Mouse (Mus musculus): ENCODE results near the gene Prr14. TPM values are rescaled to one million over a fixed set of nuclear protein-coding genes. Genes with fewer than 3 reads are reported as not detected.
"Not testable (repeated sequence)": the region's sequence is repeated elsewhere in the genome, so short reads cannot be mapped to it uniquely, and the experiment has no call there.

Prr14 gene
- polyA plus RNA-seq, 1 experiment from 2014 or later = 40.5 TPM

DNA sequence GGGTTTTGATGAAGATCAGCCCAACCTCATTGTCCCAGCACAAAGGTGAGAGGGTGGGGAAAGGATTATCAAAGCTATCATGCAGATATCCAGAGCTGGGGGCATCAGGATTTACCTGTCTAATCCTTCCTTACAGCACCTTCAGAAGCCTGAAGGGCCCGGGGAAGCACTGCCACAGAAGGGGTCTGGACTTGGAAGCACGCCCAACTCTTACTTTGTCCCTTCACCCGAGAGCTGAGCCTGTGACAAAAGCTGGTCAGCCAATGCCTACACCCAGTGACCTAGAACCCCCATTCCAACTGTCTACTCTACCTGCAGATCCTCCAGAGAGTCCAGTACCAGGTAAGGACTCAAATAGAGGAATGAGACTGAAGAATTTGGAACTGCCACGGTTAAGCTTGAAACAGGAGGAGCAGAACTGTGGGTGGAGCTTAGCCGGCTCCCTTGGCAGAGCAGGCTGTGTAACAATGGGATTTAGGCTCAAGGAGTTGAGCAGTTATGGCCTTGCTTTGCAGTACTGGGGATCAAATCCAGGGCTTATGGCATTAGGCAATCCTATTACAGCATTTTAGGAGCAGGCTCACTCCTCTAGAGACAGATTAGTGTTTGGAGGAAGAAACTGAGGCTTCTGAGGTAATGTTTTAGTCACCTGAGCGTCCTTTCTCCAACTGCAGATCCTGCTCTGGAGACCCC, 15.1 kb downstream of the Prr14 start:
- Histone ChIP-seq H3K9me3 (no peaks in the 10 kb centered on the region), H3K4me1 (peaks cover 23% of the 10 kb centered on the region), H3K9ac (no peak overlapping the region), H3K27ac (no peak overlapping the region), H3K4me2 (no peak overlapping the region), H3K36me3 (replicated peaks) (peaks cover 31% of the 10 kb centered on the region), H3K27me3 (replicated peaks) (no peaks in the 10 kb centered on the region), H3K4me3 (no peak overlapping the region)
- WGBS = 74% methylated on average over 6 of the region's 6 CpGs
- no peak for ATAC-seq (replicated peaks)

- no peaks in the 10 kb centered on the region for H3K27me3 ChIP-seq (replicated peaks)
- ATAC-seq (replicated peaks) = no peak
- H3K36me3 ChIP-seq (replicated peaks) = peaks cover 31% of the 10 kb centered on the region
- WGBS = 93% methylated on average over 11 of the region's 11 CpGs
- H3K27ac ChIP-seq = no peak overlapping the region
- H3K4me3 ChIP-seq = no peak overlapping the region
- H3K4me2 ChIP-seq = no peak overlapping the region
- H3K9ac ChIP-seq = no peak overlapping the region
- H3K9me3 ChIP-seq = no peaks in the 10 kb centered on the region
- peaks cover 24% of the 10 kb centered on the region for H3K4me1 ChIP-seq
Measured at GRCm38 (mm10) chr7:127475186-127475740, 15.9 kb downstream of the Prr14 start.

- 95% methylated on average over 11 of the region's 11 CpGs for WGBS
- H3K9ac ChIP-seq = no peak overlapping the region
- no peaks in the 10 kb centered on the region for H3K9me3 ChIP-seq
- no peak overlapping the region for H3K27ac ChIP-seq
- no peak overlapping the region for H3K4me3 ChIP-seq
- no peaks in the 10 kb centered on the region for H3K27me3 ChIP-seq (replicated peaks)
- no peak for ATAC-seq (replicated peaks)
- peaks cover 35% of the 10 kb centered on the region for H3K4me1 ChIP-seq
- peaks cover 31% of the 10 kb centered on the region for H3K36me3 ChIP-seq (replicated peaks)
- H3K4me2 ChIP-seq = no peak overlapping the region
Measured at GRCm38 (mm10) chr7:127476336-127476735, 16.9 kb downstream of the Prr14 start.

GRCm38 (mm10) chr7:127476855-127477254, 17.4 kb downstream of the Prr14 start:
- Histone ChIP-seq H3K9me3 (no peaks in the 10 kb centered on the region), H3K9ac (peak overlapping the region; percentile 93; the same call in 1 of the 2 replicates)
- 85% methylated on average over 4 of the region's 4 CpGs for WGBS

GRCm38 (mm10) chr7:127477687-127478634, 18.6 kb downstream of the Prr14 start:
- Histone ChIP-seq H3K4me3 (peak overlapping the region; percentile 86), H3K36me3 (replicated peaks) (peaks cover 39% of the 10 kb centered on the region), H3K4me1 (peaks cover 28% of the 10 kb centered on the region), H3K27me3 (replicated peaks) (no peaks in the 10 kb centered on the region), H3K9me3 (no peaks in the 10 kb centered on the region), H3K4me2 (peak overlapping the region; percentile 94), H3K27ac (peak overlapping the region; percentile 96), H3K9ac (peak overlapping the region; percentile 93)
- ATAC-seq (replicated peaks) = peak; percentile 93
- under 1% methylated on average over 50 of the region's 50 CpGs for WGBS

More at GRCm38 (mm10) chr7:127476855-127477254, 17.4 kb downstream of the Prr14 start:
- Histone ChIP-seq H3K27me3 (replicated peaks) (no peaks in the 10 kb centered on the region), H3K27ac (peak overlapping the region; percentile 96), H3K36me3 (replicated peaks) (peaks cover 31% of the 10 kb centered on the region), H3K4me2 (peak overlapping the region; percentile 94), H3K4me1 (peaks cover 36% of the 10 kb centered on the region), H3K4me3 (peak overlapping the region; percentile 86)
- no peak for ATAC-seq (replicated peaks)

- Histone ChIP-seq H3K27ac (peak within 1 kb of the TSS; percentile 96), H3K9me3 (no peaks in the 10 kb centered on the region), H3K27me3 (replicated peaks) (no peaks in the 10 kb centered on the region), H3K9ac (peak within 1 kb of the TSS; percentile 93), H3K4me2 (peak within 1 kb of the TSS; percentile 94), H3K36me3 (replicated peaks) (peaks cover 42% of the 10 kb centered on the region), H3K4me1 (peaks cover 28% of the 10 kb centered on the region), H3K4me3 (peak within 1 kb of the TSS; percentile 86)
- WGBS = under 1% methylated on average over 61 of the region's 62 CpGs
- peak; percentile 86 for ATAC-seq (replicated peaks)
Measured at GRCm38 (mm10) chr7:127478635-127479317, 19.4 kb downstream of the Prr14 start, which contains the start of gene Fbrs. TSS of gene Fbrs (plus strand) at chr7:127479199.

DNA sequence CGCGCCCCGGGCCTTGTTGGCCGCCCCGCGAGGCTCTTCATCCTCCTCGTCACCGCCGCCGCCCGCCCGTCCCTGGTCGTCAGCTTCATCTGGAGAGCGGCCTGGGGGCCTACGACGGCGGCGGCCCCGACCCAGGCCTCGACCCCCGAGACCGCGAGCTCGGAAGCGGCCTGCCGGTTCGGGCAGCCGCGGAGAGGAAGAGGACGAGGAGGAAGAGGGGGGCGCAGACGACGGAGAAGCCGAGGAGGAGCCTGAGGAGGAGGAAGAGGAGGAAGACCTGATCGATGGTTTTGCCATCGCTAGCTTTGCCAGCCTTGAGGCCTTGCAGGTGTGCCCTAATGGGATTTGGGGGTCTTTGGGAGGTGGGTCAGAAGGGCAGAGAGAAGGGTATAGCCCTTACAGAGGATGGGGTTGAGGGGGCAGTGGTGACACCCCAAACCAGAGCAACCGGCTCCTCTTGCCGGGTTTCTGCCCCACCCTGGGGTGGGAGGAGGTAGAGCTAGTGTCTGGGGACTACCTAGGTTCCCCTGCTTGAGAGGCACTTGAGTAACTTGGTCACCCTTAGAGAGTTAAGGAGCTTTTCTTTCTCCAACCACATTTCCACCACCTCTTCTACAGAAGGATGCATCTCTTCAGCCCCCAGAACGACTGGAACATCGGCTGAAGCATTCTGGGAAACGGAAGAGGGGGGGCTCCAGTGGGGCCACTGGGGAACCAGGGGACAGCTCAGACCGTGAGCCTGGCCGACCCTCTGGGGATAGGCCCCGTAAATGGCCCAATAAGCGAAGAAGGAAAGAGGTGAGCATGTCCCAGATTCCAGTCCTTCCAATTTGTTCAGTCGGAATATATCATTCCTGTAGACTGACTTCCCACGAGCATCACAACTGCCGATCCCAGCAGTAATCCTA, 20.2 kb downstream of the Prr14 start:
- peaks cover 28% of the 10 kb centered on the region for H3K4me1 ChIP-seq
- peaks cover 40% of the 10 kb centered on the region for H3K36me3 ChIP-seq (replicated peaks)
- H3K9me3 ChIP-seq = no peaks in the 10 kb centered on the region
- peak overlapping the region; percentile 94 for H3K4me2 ChIP-seq
- peak overlapping the region; percentile 93 for H3K9ac ChIP-seq
- peak overlapping the region; percentile 86 for H3K4me3 ChIP-seq
- peak overlapping the region; percentile 96 for H3K27ac ChIP-seq
- no peaks in the 10 kb centered on the region for H3K27me3 ChIP-seq (replicated peaks)
- no peak for ATAC-seq (replicated peaks)
- WGBS = 4% methylated on average over 45 of the region's 48 CpGs

DNA sequence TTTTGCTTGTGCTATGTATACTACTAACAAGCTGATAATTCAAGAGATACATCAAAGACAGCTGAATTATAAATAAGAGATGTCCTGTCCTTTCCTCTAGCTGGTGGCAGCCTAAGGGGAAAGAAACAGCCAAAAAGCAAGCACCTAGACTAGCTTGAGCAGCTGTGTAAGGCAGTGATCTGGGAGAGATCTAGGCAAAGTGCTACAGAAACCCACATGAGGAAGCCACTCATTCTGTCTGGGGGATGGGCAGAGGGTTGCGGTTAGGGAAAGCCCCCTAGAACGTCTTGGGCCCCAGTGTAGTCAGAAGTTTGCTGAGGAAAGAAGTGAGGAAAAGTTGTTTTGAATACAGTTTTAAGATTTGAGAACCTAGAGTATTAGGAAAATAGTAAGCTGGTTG, 20.9 kb downstream of the Prr14 start:
- Histone ChIP-seq H3K27me3 (replicated peaks) (no peaks in the 10 kb centered on the region), H3K4me3 (peak overlapping the region; percentile 86), H3K9ac (peak overlapping the region; percentile 93), H3K4me2 (peak overlapping the region; percentile 94), H3K36me3 (replicated peaks) (peaks cover 34% of the 10 kb centered on the region), H3K9me3 (no peaks in the 10 kb centered on the region), H3K4me1 (peaks cover 28% of the 10 kb centered on the region), H3K27ac (no peak overlapping the region)
- 69% methylated on average over 2 of the region's 2 CpGs for WGBS
- no peak for ATAC-seq (replicated peaks)

- H3K4me3 ChIP-seq = no peak overlapping the region
- no peak overlapping the region for H3K27ac ChIP-seq
- H3K9me3 ChIP-seq = no peaks in the 10 kb centered on the region
- no peak overlapping the region for H3K4me2 ChIP-seq
- H3K36me3 ChIP-seq (replicated peaks) = peaks cover 56% of the 10 kb centered on the region
- no peaks in the 10 kb centered on the region for H3K27me3 ChIP-seq (replicated peaks)
- ATAC-seq (replicated peaks) = no peak
- H3K4me1 ChIP-seq = peaks cover 10% of the 10 kb centered on the region
- H3K9ac ChIP-seq = no peak overlapping the region
- WGBS = 85% methylated on average over 5 of the region's 5 CpGs
Measured at GRCm38 (mm10) chr7:127485416-127485815, 26.0 kb downstream of the Prr14 start.

GRCm38 (mm10) chr7:127488364-127488763, 29.0 kb downstream of the Prr14 start:
- 80% methylated on average over 5 of the region's 5 CpGs for WGBS
- ATAC-seq (replicated peaks); H3K4me1 ChIP-seq; H3K27ac ChIP-seq; H3K9ac ChIP-seq; H3K4me2 ChIP-seq; H3K9me3 ChIP-seq; H3K4me3 ChIP-seq; H3K27me3 ChIP-seq (replicated peaks): not testable (repeated sequence)
- peaks cover 57% of the 10 kb centered on the region for H3K36me3 ChIP-seq (replicated peaks)

DNA sequence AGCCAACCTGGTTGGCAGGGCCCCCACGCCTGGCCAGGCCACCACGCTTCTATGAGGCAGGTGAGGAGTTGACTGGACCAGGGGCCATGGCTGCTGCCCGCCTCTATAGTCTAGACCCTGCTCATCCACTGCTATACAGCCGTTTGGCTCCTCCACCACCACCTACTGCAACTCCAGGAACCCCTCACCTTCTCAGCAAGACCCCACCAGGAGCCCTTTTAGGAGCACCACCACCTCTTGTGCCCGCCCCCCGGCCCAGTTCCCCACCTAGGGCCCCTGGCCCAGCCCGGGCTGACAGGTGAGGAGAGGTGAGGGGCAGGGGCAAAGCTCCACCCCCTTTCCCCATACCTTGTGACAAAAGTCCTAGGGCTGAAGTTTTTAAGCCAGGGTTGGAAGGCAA, 30.6 kb downstream of the Prr14 start:
- peaks cover 46% of the 10 kb centered on the region for H3K36me3 ChIP-seq (replicated peaks)
- ATAC-seq (replicated peaks) = no peak
- H3K4me2 ChIP-seq = no peak overlapping the region
- WGBS = 94% methylated on average over 7 of the region's 7 CpGs
- no peak overlapping the region for H3K4me3 ChIP-seq
- H3K27me3 ChIP-seq (replicated peaks) = no peaks in the 10 kb centered on the region
- no peak overlapping the region for H3K9ac ChIP-seq
- H3K4me1 ChIP-seq = no peaks in the 10 kb centered on the region
- H3K27ac ChIP-seq = no peak overlapping the region
- H3K9me3 ChIP-seq = no peaks in the 10 kb centered on the region

Measured in midbrain, embryonic 15.5 days (tissue).